10 mouse cellular contexts compared by ENCODE assay signal in the genomic region with DNA sequence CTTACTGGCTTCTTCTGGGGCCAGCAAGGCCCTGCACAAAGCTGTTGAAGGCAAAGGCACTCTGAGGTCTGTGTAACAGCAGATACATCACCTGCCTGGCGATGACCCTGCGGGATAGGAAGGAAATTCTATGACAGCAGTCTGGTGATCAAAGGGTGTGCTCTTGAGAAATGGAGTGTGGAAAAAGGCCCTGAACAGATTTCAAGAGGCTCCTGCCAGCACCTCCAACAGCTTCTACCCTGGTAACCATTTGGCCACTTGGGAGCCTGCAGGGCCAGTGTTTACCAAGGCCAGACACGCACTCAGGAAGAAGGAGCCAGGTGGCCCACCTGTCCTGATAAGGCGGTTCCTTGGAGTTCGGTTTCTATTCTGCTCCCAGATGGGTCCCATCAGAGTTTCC.
DNase-seq lines count a peak whose midpoint lies in the region; ATAC-seq and TF ChIP-seq lines count a peak whose summit lies in the region.
"Had no signal": no experiment of that assay in that cellular context is flagged by ENCODE, and none has a peak within 500 bp of the region (broad histone marks: within the 10 kb centered on the region; RNA-seq: fewer than 3 reads in every experiment).

No protein-coding gene starts in this region.

- no peaks in the 10 kb centered on the region for H3K9me3 ChIP-seq in kidney, embryonic 14.5 days (ENCODE audit: control insufficient read depth, low read length)
- H3K9me3 ChIP-seq: heart, embryonic 15.5 days; midbrain, embryonic 13.5 days; neural tube, embryonic 13.5 days had no signal

- no peak for TF ChIP-seq CTCF in cerebellum, adult 2 months (IDR thresholded peaks at IDR 0.05; ENCODE audit: borderline replicate concordance, insufficient read depth, low read depth, low read length)
- no peak for TF ChIP-seq CTCF in embryonic fibroblast, embryonic 13.5 days (IDR thresholded peaks at IDR 0.05; ENCODE audit: borderline replicate concordance, insufficient read depth, low read length)

- no peak overlapping the region for H3K4me3 ChIP-seq in kidney, embryonic 14.5 days (ENCODE audit: low read length)
- no peak overlapping the region for H3K4me3 ChIP-seq in cerebellum, adult 2 months (replicated peaks; ENCODE audit: insufficient read depth, low read depth, low read length)
- no peak overlapping the region for H3K4me3 ChIP-seq in embryonic fibroblast, embryonic 13.5 days (ENCODE audit: insufficient read depth, low read length)
- no peak overlapping the region for H3K4me3 ChIP-seq in myocyte
- H3K4me3 ChIP-seq: heart, embryonic 15.5 days; midbrain, embryonic 13.5 days; neural tube, embryonic 13.5 days had no signal

- DNase-seq in kidney, adult 8-10 months, result no peak
- DNase-seq in cerebellum, adult 2 months, result peak; percentile 62 to 81
- DNase-seq in spleen, postnatal 10 days (ENCODE audit: low spot score in 2 of 2), result no peak

- no peaks in the 10 kb centered on the region for H3K79me2 ChIP-seq in myocyte (ENCODE audit: control insufficient read depth, insufficient read depth)

- no peak overlapping the region for H3K4me2 ChIP-seq in kidney, embryonic 14.5 days (replicated peaks; ENCODE audit: low read depth, low read length)
- H3K4me2 ChIP-seq in myocyte (ENCODE audit: low read depth), result peak overlapping the region; percentile 33
- H3K4me2 ChIP-seq: heart, embryonic 15.5 days; midbrain, embryonic 13.5 days; neural tube, embryonic 13.5 days had no signal

- no peak overlapping the region for H3K9ac ChIP-seq in kidney, embryonic 14.5 days (ENCODE audit: low read depth, low read length)
- H3K9ac ChIP-seq: heart, embryonic 15.5 days; midbrain, embryonic 13.5 days; neural tube, embryonic 13.5 days had no signal

- no peak for ATAC-seq in kidney, embryonic 14.5 days (ENCODE audit: low FRiP score, low TSS enrichment)
- no peak for ATAC-seq in erythroid progenitor cell, adult 5-6 weeks (replicated peaks; ENCODE audit: low FRiP score, poor library complexity, severe bottlenecking)
- ATAC-seq: midbrain, embryonic 13.5 days had no signal

- H3K27ac ChIP-seq in kidney, embryonic 14.5 days (ENCODE audit: low read depth, low read length), result peak overlapping the region; percentile 11; the same call in 1 of the 2 replicates
- H3K27ac ChIP-seq in cerebellum, adult 2 months (ENCODE audit: insufficient read depth, low read length), result no peak overlapping the region
- H3K27ac ChIP-seq in embryonic fibroblast, embryonic 13.5 days (ENCODE audit: insufficient read depth, low read length), result peak overlapping the region; percentile 89
- H3K27ac ChIP-seq: heart, embryonic 15.5 days; midbrain, embryonic 13.5 days had no signal

- TF ChIP-seq POLR2A in cerebellum, adult 2 months (IDR thresholded peaks at IDR 0.05; ENCODE audit: borderline replicate concordance, insufficient read depth, low read length), result no peak
- no peak for TF ChIP-seq POLR2A in embryonic fibroblast, embryonic 13.5 days (IDR thresholded peaks at IDR 0.05; ENCODE audit: low read depth, low read length)
- TF ChIP-seq POLR2A in myocyte (IDR thresholded peaks at IDR 0.05; ENCODE audit: insufficient read length, low read depth), result no peak

- H3K36me3 ChIP-seq in kidney, embryonic 14.5 days (ENCODE audit: control insufficient read depth, insufficient read depth, low read length), result no peaks in the 10 kb centered on the region
- no peaks in the 10 kb centered on the region for H3K36me3 ChIP-seq in myocyte (ENCODE audit: control insufficient read depth, insufficient read depth)
- H3K36me3 ChIP-seq: heart, embryonic 15.5 days; midbrain, embryonic 13.5 days; neural tube, embryonic 13.5 days had no signal

- WGBS in kidney, embryonic 14.5 days, result 30% methylated on average over 5 of the region's 5 CpGs
- WGBS in cerebellum, adult 2 months, result 19% methylated on average over 5 of the region's 5 CpGs

- H3K27me3 ChIP-seq in kidney, embryonic 14.5 days (ENCODE audit: control insufficient read depth, insufficient read depth, low read length), result no peaks in the 10 kb centered on the region
- no peaks in the 10 kb centered on the region for H3K27me3 ChIP-seq in cerebellum, adult 2 months (ENCODE audit: control insufficient read depth, insufficient read depth, low read length)
- no peaks in the 10 kb centered on the region for H3K27me3 ChIP-seq in myocyte (ENCODE audit: control insufficient read depth, insufficient read depth, insufficient read length)
- H3K27me3 ChIP-seq: neural tube, embryonic 13.5 days had no signal

- peaks cover 30% of the 10 kb centered on the region for H3K4me1 ChIP-seq in kidney, embryonic 14.5 days (ENCODE audit: control insufficient read depth, insufficient read depth, low read length)
- peaks cover 4% of the 10 kb centered on the region for H3K4me1 ChIP-seq in cerebellum, adult 2 months (ENCODE audit: control insufficient read depth, insufficient read depth, low read length)
- peaks cover 8% of the 10 kb centered on the region; the same call in 1 of the 2 replicates for H3K4me1 ChIP-seq in embryonic fibroblast, embryonic 13.5 days (ENCODE audit: control insufficient read depth, insufficient read depth, low read length)

- no peak overlapping the region for H3ac ChIP-seq in myocyte (ENCODE audit: control insufficient read depth, insufficient read length)

TF ChIP-seq in myocyte, 11 proteins besides CTCF, POLR2A, EP300 and RAD21:
- TF ChIP-seq MYOD1 (IDR thresholded peaks at IDR 0.05; ENCODE audit: control insufficient read depth in 1 of 3, insufficient read length in 2 of 3, low read depth in 2 of 3) (no peak), USF1 (IDR thresholded peaks at IDR 0.05; ENCODE audit: low read depth) (no peak), MAX (IDR thresholded peaks at IDR 0.05; ENCODE audit: low read depth) (no peak), POLR2AphosphoS2 (IDR thresholded peaks at IDR 0.05; ENCODE audit: insufficient read length, low read depth) (no peak), CEBPB (IDR thresholded peaks at IDR 0.05; ENCODE audit: insufficient read depth, poor library complexity, severe bottlenecking) (no peak), E2F4 (IDR thresholded peaks at IDR 0.05; ENCODE audit: insufficient read depth) (no peak), TCF12 (IDR thresholded peaks at IDR 0.05; ENCODE audit: insufficient read depth, poor library complexity, severe bottlenecking) (no peak), REST (IDR thresholded peaks at IDR 0.05; ENCODE audit: insufficient read depth, insufficient read length) (no peak), MYOG (IDR thresholded peaks at IDR 0.05; ENCODE audit: control insufficient read depth in 1 of 3, insufficient read depth in 1 of 3, insufficient read length in 2 of 3, low read depth in 2 of 3) (no peak), SRF (IDR thresholded peaks at IDR 0.05; ENCODE audit: control insufficient read depth, insufficient read length, low read depth) (no peak), TCF3 (IDR thresholded peaks at IDR 0.05; ENCODE audit: insufficient read length, low read depth) (no peak)
TF ChIP-seq in myocyte: peak in this region for 0.

Comparison
In these comparisons a context has a peak if more than half of its experiments do, and no peak if none do; other contexts are left out.
1. DNase-seq: peak in cerebellum, adult 2 months (2 of 2); none in kidney, adult 8-10 months (0 of 2) and spleen, postnatal 10 days (0 of 2).